Mouse (Mus musculus): ENCODE data around the gene Tmem179b.
A peak's percentile ranks its signal among the peaks of the same experiment; 100 is the strongest.
"Not testable (repeated sequence)": the region's sequence is repeated elsewhere in the genome, so short reads cannot be mapped to it uniquely, and the experiment has no call there.

Tmem179b gene

GRCm38 (mm10) chr19:8728335-8729099 is 45.8 kb downstream of the Tmem179b start:
- not testable (repeated sequence) for DNase-seq

GRCm38 (mm10) chr19:8727495-8728114 is 46.7 kb downstream of the Tmem179b start:
- DNase-seq, result no peak

- no peak for DNase-seq
These were observed 47.5 kb downstream of the Tmem179b start for GRCm38 (mm10) chr19:8726609-8727390.

- no peak for DNase-seq
These were observed 49.1 kb downstream of the Tmem179b start for GRCm38 (mm10) chr19:8725081-8725613.

GRCm38 (mm10) chr19:8724392-8724791 is 49.9 kb downstream of the Tmem179b start:
- DNase-seq, result no peak

- no peak for DNase-seq
These were observed 50.5 kb downstream of the Tmem179b start for GRCm38 (mm10) chr19:8723574-8724346.

- peak; percentile 96 for DNase-seq
These were observed 51.2 kb downstream of the Tmem179b start, which contains the start of gene Slc3a2 for GRCm38 (mm10) chr19:8722907-8723573. Gene Slc3a2 (minus strand): TSS chr19:8723369.

GRCm38 (mm10) chr19:8722559-8722906 is 51.7 kb downstream of the Tmem179b start:
- DNase-seq, result no peak

Data from kidney, postnatal 10 days (tissue).